Mouse (Mus musculus): ENCODE data around the gene Pparg. TPM values are rescaled to one million over a fixed set of nuclear protein-coding genes. Genes with fewer than 3 reads are reported as not detected.

Pparg gene
- polyA plus RNA-seq, 1 experiment from 2014 or later: 0.15 TPM

DNA sequence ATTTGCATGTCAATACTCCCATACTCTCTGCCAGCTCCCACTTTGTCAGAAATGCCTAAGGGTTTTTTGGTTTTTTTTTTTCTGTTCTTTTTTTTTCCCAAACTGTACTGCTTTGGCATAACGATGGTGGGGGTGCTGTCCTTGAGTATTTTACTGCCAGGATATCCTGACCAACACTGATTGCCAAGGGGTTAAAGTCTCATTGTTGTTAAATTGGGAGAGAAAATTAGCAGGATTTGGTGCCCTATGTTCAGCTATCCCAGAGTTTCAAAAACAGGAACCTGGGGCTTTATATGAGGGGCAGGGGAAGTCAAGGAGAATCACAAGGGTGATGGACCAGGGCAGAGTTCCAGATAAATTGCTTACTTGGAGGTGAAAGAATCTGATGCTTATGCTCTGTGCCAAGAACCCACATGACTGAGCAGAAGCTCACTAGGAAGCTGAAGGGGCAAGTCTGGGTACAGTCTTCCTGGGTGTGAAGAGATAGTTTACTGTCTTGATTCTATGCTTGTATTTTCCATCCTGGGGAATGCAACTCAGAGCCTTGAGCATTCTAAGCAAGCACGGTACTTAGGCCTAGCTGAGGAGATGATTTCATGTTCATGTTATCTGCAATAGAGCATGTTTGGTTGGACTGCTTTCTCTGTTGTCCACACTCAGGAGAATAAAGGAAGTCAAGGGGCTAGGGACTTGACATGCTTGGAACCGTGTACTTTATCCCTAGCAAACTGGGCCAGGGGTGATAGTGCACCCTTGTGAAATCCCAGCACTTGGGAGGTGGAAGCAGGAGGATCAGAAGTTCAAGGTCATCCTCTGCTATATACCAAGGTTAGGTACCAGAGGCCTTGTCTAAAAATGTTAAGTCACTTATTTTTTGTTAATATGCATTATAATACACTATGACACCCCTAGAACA, 109.2 kb downstream of the Pparg start:
- no peaks in the 10 kb centered on the region for H3K27me3 ChIP-seq (replicated peaks; ENCODE audit: control insufficient read depth, insufficient read depth, low read length)
- no peaks in the 10 kb centered on the region for H3K9me3 ChIP-seq (ENCODE audit: control insufficient read depth, low read length)
- H3K27ac ChIP-seq (ENCODE audit: low read length): no peak overlapping the region
- peaks cover 3% of the 10 kb centered on the region for H3K4me1 ChIP-seq (replicated peaks; ENCODE audit: control insufficient read depth, insufficient read depth, low read length)
- H3K4me2 ChIP-seq (ENCODE audit: low read length): no peak overlapping the region
- no peak; the same call in 1 of the 2 replicates for ATAC-seq
- H3K36me3 ChIP-seq (ENCODE audit: control insufficient read depth, insufficient read depth): no peaks in the 10 kb centered on the region
- H3K9ac ChIP-seq (replicated peaks; ENCODE audit: low read depth, low read length): no peak overlapping the region
- H3K4me3 ChIP-seq (replicated peaks; ENCODE audit: low read length): no peak overlapping the region
- 53% methylated on average over 3 of the region's 3 CpGs for WGBS

DNA sequence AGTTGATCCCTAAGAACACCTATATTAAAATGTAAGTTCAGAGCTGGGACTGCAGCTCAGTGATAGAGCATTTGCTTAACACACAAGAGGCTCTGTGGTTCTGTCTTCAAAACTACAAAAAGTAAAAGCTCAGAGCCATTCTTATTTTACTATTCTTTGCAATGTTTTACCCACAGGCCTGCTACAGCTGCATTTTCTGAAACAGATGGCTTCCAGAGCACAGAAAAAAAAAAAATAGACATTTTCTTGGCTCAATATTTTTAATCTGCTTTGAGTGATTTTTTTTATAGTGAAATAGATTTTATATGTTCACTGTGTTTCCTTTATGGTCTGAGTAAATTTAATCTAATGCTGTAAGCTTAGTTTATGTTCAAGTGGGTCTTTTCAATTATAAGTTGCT, 111.2 kb downstream of the Pparg start:
- Histone ChIP-seq H3K9me3 (ENCODE audit: control insufficient read depth, low read length) (no peaks in the 10 kb centered on the region), H3K36me3 (ENCODE audit: control insufficient read depth, insufficient read depth) (no peaks in the 10 kb centered on the region), H3K4me3 (replicated peaks; ENCODE audit: low read length) (no peak overlapping the region), H3K27me3 (replicated peaks; ENCODE audit: control insufficient read depth, insufficient read depth, low read length) (no peaks in the 10 kb centered on the region), H3K27ac (ENCODE audit: low read length) (no peak overlapping the region), H3K4me2 (ENCODE audit: low read length) (no peak overlapping the region), H3K4me1 (replicated peaks; ENCODE audit: control insufficient read depth, insufficient read depth, low read length) (peaks cover 3% of the 10 kb centered on the region), H3K9ac (replicated peaks; ENCODE audit: low read depth, low read length) (no peak overlapping the region)
- ATAC-seq: no peak

DNA sequence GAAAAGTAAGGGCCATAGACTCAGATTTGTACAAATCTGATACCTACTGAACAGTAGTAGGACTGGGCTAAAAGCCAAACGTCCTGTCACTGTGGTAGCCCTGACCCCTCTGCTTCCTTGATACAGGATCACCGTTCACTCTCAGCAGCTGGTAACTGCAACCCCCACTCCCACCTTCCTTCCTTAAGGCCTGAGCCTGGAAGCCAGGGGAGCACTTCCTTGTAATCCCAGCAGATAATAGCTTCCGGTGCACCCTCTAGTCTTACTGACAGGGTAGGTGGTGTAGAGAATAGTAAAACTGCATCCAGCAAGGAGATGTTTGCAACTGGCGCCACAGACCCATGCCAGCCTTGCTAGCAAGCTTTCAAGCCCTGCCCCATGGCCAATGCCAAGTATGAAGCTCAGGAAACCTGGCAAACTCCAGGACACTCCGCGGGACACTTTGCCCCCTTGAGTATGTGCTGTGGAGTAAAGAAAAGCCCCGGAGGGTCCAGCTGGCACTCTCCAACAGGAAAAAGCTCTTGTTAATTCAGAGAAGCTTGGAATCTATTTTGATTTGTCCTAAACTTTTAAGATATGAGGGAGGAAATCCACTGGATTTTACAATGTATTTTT, 116.4 kb downstream of the Pparg start:
- no peak overlapping the region for H3K4me2 ChIP-seq (ENCODE audit: low read length)
- H3K4me3 ChIP-seq (replicated peaks; ENCODE audit: low read length): no peak overlapping the region
- no peak for ATAC-seq
- no peak overlapping the region for H3K9ac ChIP-seq (replicated peaks; ENCODE audit: low read depth, low read length)
- 48% methylated on average over 7 of the region's 7 CpGs for WGBS
- H3K27me3 ChIP-seq (replicated peaks; ENCODE audit: control insufficient read depth, insufficient read depth, low read length): no peaks in the 10 kb centered on the region
- H3K9me3 ChIP-seq (ENCODE audit: control insufficient read depth, low read length): no peaks in the 10 kb centered on the region
- no peaks in the 10 kb centered on the region for H3K36me3 ChIP-seq (ENCODE audit: control insufficient read depth, insufficient read depth)
- H3K4me1 ChIP-seq (replicated peaks; ENCODE audit: control insufficient read depth, insufficient read depth, low read length): no peaks in the 10 kb centered on the region
- H3K27ac ChIP-seq (ENCODE audit: low read length): no peak overlapping the region

DNA sequence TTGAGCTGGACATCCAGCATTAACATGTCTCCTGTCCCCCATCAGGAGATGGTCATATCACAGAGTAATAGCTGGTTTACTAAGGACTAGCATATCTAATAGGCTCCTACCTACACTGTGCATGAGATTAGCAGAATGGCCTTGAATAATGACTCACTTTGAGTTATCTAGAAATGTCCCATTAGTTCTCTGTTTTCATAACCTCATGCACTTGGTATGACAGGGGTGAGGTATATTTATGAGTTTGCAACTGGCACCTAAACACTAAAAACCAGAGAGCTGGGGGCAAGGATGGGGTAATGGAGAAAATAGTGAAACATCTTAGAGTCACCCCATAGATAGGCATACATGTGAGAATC, 119.2 kb downstream of the Pparg start:
- Histone ChIP-seq H3K9ac (replicated peaks; ENCODE audit: low read depth, low read length) (no peak overlapping the region), H3K9me3 (ENCODE audit: control insufficient read depth, low read length) (no peaks in the 10 kb centered on the region), H3K4me2 (ENCODE audit: low read length) (no peak overlapping the region), H3K27ac (ENCODE audit: low read length) (no peak overlapping the region), H3K4me3 (replicated peaks; ENCODE audit: low read length) (no peak overlapping the region), H3K36me3 (ENCODE audit: control insufficient read depth, insufficient read depth) (no peaks in the 10 kb centered on the region), H3K27me3 (replicated peaks; ENCODE audit: control insufficient read depth, insufficient read depth, low read length) (no peaks in the 10 kb centered on the region), H3K4me1 (replicated peaks; ENCODE audit: control insufficient read depth, insufficient read depth, low read length) (no peaks in the 10 kb centered on the region)
- ATAC-seq: no peak

DNA sequence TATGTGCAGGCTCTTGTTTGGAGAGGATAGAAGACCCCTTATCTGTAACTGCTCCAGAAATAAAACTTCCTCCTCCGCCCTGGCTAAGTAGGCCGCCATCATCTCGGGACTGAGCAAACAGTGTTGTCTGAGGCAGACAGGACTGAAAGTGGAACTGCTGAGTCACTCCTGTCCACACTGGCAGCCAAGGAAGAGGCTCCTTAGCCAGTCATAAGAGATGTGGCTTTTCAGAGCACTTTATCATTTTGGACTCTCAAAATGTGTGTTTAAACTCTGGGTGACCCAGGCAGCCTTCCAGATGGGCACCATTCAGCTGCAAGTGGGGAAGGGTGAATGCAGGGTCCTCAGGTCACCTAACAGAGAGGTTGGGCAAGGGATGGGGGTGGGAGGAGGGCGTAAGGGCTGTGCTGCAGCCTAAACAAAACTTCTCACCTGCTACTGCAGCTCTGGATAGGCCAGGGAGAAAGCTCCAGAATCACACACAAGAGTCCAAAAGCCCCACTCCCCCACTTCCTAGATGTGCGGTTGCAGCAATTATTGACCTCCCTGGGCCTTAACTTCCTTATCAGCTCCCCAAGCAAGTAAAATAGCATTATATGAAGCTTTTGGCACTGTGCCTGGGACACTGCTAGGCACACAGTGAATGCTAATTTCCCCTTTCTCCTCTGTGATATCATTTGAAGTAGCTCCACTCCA, 119.7 kb downstream of the Pparg start:
- no peaks in the 10 kb centered on the region for H3K4me1 ChIP-seq (replicated peaks; ENCODE audit: control insufficient read depth, insufficient read depth, low read length)
- H3K36me3 ChIP-seq (ENCODE audit: control insufficient read depth, insufficient read depth): no peaks in the 10 kb centered on the region
- WGBS: 39% methylated on average over 5 of the region's 5 CpGs
- no peak overlapping the region for H3K4me2 ChIP-seq (ENCODE audit: low read length)
- H3K4me3 ChIP-seq (replicated peaks; ENCODE audit: low read length): no peak overlapping the region
- no peaks in the 10 kb centered on the region for H3K27me3 ChIP-seq (replicated peaks; ENCODE audit: control insufficient read depth, insufficient read depth, low read length)
- ATAC-seq: no peak
- H3K9me3 ChIP-seq (ENCODE audit: control insufficient read depth, low read length): no peaks in the 10 kb centered on the region
- no peak overlapping the region for H3K9ac ChIP-seq (replicated peaks; ENCODE audit: low read depth, low read length)
- H3K27ac ChIP-seq (ENCODE audit: low read length): no peak overlapping the region

DNA sequence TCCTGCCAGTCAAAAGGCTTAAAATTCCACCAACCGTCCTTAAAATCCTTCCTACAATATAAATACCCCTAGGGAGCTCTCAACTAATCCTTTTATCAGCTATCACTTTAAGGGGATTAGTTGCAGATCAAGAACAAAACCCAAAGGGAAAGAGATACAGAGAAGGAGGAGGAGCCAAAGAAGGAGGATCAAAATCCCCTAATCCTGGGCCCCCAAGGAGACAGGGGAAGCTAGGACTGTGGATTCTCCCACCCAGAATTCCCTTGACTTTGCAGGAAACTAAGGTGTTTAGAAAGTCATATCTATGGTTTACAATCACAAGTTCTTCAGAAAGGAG, 120.2 kb downstream of the Pparg start:
- no peak for ATAC-seq
- Histone ChIP-seq H3K4me1 (replicated peaks; ENCODE audit: control insufficient read depth, insufficient read depth, low read length) (no peaks in the 10 kb centered on the region), H3K9ac (replicated peaks; ENCODE audit: low read depth, low read length) (no peak overlapping the region), H3K4me2 (ENCODE audit: low read length) (no peak overlapping the region), H3K27ac (ENCODE audit: low read length) (no peak overlapping the region), H3K27me3 (replicated peaks; ENCODE audit: control insufficient read depth, insufficient read depth, low read length) (no peaks in the 10 kb centered on the region), H3K9me3 (ENCODE audit: control insufficient read depth, low read length) (no peaks in the 10 kb centered on the region), H3K4me3 (replicated peaks; ENCODE audit: low read length) (no peak overlapping the region), H3K36me3 (ENCODE audit: control insufficient read depth, insufficient read depth) (no peaks in the 10 kb centered on the region)
- WGBS: 0% methylated on average over 1 of the region's 1 CpGs

DNA sequence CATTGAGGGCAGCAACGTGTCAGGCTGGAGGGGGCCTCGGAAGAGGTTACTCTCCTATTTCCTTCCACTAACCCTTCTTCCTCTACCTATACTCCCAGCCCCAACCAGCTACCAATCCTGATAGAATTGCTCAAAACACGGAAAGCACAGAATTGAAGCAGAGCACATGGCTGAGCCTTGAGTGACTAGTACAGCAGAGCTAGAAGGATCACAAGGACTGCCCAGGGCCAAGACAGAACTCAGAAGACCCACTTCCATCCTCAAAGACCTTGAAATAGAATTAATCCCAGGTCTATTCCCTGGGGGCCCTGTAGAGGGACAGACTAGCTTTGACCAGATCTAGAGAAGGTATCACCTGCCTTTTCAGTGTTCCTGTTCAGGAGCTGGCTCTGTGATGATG, 120.9 kb downstream of the Pparg start:
- 25% methylated on average over 3 of the region's 3 CpGs for WGBS
- no peaks in the 10 kb centered on the region for H3K4me1 ChIP-seq (replicated peaks; ENCODE audit: control insufficient read depth, insufficient read depth, low read length)

DNA sequence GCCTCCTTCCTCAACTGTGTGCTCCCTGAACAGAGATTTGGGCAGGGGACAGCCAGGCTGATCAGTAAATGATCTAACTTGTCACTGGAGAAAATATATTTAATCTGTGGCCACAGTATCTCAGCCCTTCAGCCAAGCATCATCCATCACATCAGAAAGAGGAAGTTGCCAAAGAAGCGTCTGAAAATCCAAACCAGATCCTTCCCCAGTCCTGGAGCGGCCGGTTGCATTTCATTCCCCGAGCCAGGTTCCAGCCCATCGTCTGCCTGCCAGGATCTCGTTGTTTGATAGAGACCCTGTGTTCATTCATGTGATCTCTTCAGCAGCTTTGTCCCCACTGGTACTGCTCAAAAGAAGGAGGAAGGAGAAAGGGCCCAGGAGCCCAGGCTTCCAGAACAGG, 124.9 kb downstream of the Pparg start:
- no peaks in the 10 kb centered on the region for H3K4me1 ChIP-seq (replicated peaks; ENCODE audit: control insufficient read depth, insufficient read depth, low read length)
- 69% methylated on average over 6 of the region's 6 CpGs for WGBS
- H3K9ac ChIP-seq (replicated peaks; ENCODE audit: low read depth, low read length): no peak overlapping the region
- H3K9me3 ChIP-seq (ENCODE audit: control insufficient read depth, low read length): no peaks in the 10 kb centered on the region
- no peak overlapping the region for H3K27ac ChIP-seq (ENCODE audit: low read length)
- H3K36me3 ChIP-seq (ENCODE audit: control insufficient read depth, insufficient read depth): no peaks in the 10 kb centered on the region
- ATAC-seq: no peak
- no peaks in the 10 kb centered on the region for H3K27me3 ChIP-seq (replicated peaks; ENCODE audit: control insufficient read depth, insufficient read depth, low read length)
- H3K4me3 ChIP-seq (replicated peaks; ENCODE audit: low read length): no peak overlapping the region
- H3K4me2 ChIP-seq (ENCODE audit: low read length): no peak overlapping the region

More for the DNA sequence above, 120.9 kb downstream of the Pparg start:
- Histone ChIP-seq H3K36me3 (ENCODE audit: control insufficient read depth, insufficient read depth) (no peaks in the 10 kb centered on the region), H3K9me3 (ENCODE audit: control insufficient read depth, low read length) (no peaks in the 10 kb centered on the region), H3K4me3 (replicated peaks; ENCODE audit: low read length) (no peak overlapping the region), H3K4me2 (ENCODE audit: low read length) (no peak overlapping the region), H3K27me3 (replicated peaks; ENCODE audit: control insufficient read depth, insufficient read depth, low read length) (no peaks in the 10 kb centered on the region), H3K27ac (ENCODE audit: low read length) (no peak overlapping the region), H3K9ac (replicated peaks; ENCODE audit: low read depth, low read length) (no peak overlapping the region)
- ATAC-seq: no peak

DNA sequence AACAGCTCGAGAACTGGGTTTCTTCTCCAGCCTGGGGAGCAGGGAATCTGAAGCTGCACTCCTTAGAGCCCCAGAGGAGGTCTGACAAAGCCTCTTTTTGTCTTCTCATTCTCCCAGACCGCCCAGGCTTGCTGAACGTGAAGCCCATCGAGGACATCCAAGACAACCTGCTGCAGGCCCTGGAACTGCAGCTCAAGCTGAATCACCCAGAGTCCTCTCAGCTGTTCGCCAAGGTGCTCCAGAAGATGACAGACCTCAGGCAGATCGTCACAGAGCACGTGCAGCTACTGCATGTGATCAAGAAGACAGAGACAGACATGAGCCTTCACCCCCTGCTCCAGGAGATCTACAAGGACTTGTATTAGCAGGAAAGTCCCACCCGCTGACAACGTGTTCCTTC, 129.1 kb downstream of the Pparg start:
- no peaks in the 10 kb centered on the region for H3K9me3 ChIP-seq (ENCODE audit: control insufficient read depth, low read length)
- H3K9ac ChIP-seq (replicated peaks; ENCODE audit: low read depth, low read length): no peak overlapping the region
- no peaks in the 10 kb centered on the region for H3K36me3 ChIP-seq (ENCODE audit: control insufficient read depth, insufficient read depth)
- no peaks in the 10 kb centered on the region for H3K27me3 ChIP-seq (replicated peaks; ENCODE audit: control insufficient read depth, insufficient read depth, low read length)
- no peak overlapping the region for H3K4me3 ChIP-seq (replicated peaks; ENCODE audit: low read length)
- no peak overlapping the region for H3K27ac ChIP-seq (ENCODE audit: low read length)
- peaks cover 6% of the 10 kb centered on the region for H3K4me1 ChIP-seq (replicated peaks; ENCODE audit: control insufficient read depth, insufficient read depth, low read length)
- no peak for ATAC-seq
- WGBS: 62% methylated on average over 9 of the region's 9 CpGs
- H3K4me2 ChIP-seq (ENCODE audit: low read length): no peak overlapping the region
